Mouse (Mus musculus) hindbrain, embryonic 14.5 days (tissue): ENCODE results near the gene Ern1. TPM values are rescaled to one million over a fixed set of nuclear protein-coding genes. Genes with fewer than 3 reads are reported as not detected.

ENCODE experiments used
- ATAC-seq: fragments of 200-750 bp; cut with Nextera tagmentation; 2 replicates; pipeline ENCODE4 v1.8.0; 2017; ENCODE audit warnings: moderate number of reproducible peaks, mild to moderate bottlenecking, moderate TSS enrichment, moderate library complexity; ENCODE audit not compliant: low FRiP score
- DNase-seq: peaks from one replicate; pipeline ENCODE4 v3.0.0-alpha.2; 2015; ENCODE audit warnings: low spot score
- H3K27ac ChIP-seq: fragments of 300-500 bp; sonication (generic); 2 replicates; pipeline ENCODE4 v1.5.1; 2014; ENCODE audit warnings: mild to moderate bottlenecking, moderate library complexity
- H3K27me3 ChIP-seq: fragments of 300-500 bp; sonication (generic); 2 replicates; pipeline ENCODE4 v1.6.1; 2014; ENCODE audit warnings: mild to moderate bottlenecking, low read length, mixed read lengths; ENCODE audit not compliant: control insufficient read depth, insufficient read depth
- H3K36me3 ChIP-seq: fragments of 300-500 bp; sonication (generic); replicated peaks from 2 replicates; pipeline ENCODE4 v1.6.1; 2014; ENCODE audit not compliant: control insufficient read depth, insufficient read depth
- H3K4me1 ChIP-seq: fragments of 300-500 bp; sonication (generic); replicated peaks from 2 replicates; pipeline ENCODE4 v1.6.1; 2014; ENCODE audit warnings: antibody characterized with exemption, low read length, mixed read lengths; ENCODE audit not compliant: control insufficient read depth, insufficient read depth
- H3K4me2 ChIP-seq: fragments of 300-500 bp; sonication (generic); replicated peaks from 2 replicates; pipeline ENCODE4 v1.6.1; 2014; ENCODE audit warnings: mild to moderate bottlenecking, moderate library complexity
- H3K4me3 ChIP-seq: fragments of 300-500 bp; sonication (generic); replicated peaks from 2 replicates; pipeline ENCODE4 v1.5.1; 2014; ENCODE audit warnings: mild to moderate bottlenecking, low read length
- H3K9ac ChIP-seq: fragments of 300-500 bp; sonication (generic); 2 replicates; pipeline ENCODE4 v1.6.1; 2014
- H3K9me3 ChIP-seq: fragments of 300-500 bp; sonication (generic); 2 replicates; pipeline ENCODE4 v1.6.1; 2016; ENCODE audit warnings: low read length; ENCODE audit not compliant: control insufficient read depth
- WGBS: fragments of 180-500 bp; shearing (Covaris S2); extraction: QIAGEN DNeasy Blood & Tissue Kit; methylation state at CpG from one replicate; pipeline ENCODE4 v1.1.7; 2014; 5-methylcytosine and 5-hydroxymethylcytosine counted together
- polyA plus RNA-seq: library from polyadenylated mRNA; unstranded; fragments of >200 nt; fragmentation: Nextera tagmentation; extraction: Ambion mirVana; gene quantifications from 2 replicates; pipeline ENCODE4 v1.2.1, GENCODE M21; 2014

Ern1 gene
- polyA plus RNA-seq, 1 experiment from 2014 or later: 7.2 TPM

DNA sequence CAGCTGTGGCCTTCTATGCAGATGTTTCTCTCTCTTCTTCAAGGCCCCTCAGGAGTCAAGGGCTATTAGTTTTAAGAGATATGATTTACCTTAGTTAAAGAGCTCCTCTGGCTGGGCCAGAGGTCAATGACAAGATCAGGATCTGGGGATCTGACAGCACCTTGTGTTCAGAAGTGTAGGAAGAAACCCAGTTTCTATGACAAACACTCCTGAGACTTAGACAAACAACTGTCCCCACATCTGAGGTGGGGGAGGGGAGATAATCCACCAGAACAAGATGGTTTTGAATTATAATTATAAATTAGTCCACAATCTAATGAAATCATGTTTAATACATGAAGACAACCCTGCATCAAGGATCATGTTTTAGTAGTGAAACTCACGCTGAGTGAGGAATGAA, 8.9 kb downstream of the Ern1 start:
- Histone ChIP-seq H3K27ac (no peak overlapping the region), H3K4me3 (no peak overlapping the region), H3K9me3 (no peaks in the 10 kb centered on the region), H3K4me1 (0 out of 2 replicates have a peak, but pooled peaks cover 3% of the 10 kb centered on the region), H3K9ac (no peak overlapping the region), H3K27me3 (no peaks in the 10 kb centered on the region), H3K4me2 (no peak overlapping the region), H3K36me3 (no peaks in the 10 kb centered on the region)
- 22% methylated on average over 1 of the region's 1 CpGs for WGBS
- ATAC-seq (no peak), DNase-seq (no peak)

DNA sequence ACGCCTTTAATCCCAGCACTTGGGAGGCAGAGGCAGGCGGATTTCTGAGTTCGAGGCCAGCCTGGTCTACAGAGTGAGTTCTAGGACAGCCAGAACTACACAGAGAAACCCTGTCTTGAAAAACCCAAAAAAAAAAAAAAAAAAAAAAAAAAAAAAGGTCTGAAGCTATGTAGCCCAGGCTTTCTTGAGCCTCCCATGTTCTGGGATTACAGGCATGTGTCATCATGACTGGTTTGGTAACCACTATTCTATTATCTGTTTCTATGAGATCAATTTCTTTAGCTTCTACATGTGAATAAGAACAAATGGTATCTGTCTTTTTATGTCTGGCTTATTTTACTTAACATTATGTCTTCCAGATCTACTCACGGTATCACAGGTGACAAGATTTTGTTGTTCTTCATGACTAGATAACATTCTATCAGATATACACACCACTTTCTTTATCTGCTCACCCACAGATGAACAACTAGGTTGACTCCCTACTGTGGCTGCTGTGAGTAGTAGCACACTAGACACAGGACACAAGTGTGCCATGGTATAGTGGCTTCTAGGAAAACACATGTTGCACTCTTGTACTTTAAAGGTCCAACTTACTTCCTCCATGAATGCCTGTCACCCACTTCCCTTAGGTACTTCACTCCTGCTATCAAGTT, 10.0 kb downstream of the Ern1 start:
- H3K4me3 ChIP-seq: no peak overlapping the region
- H3K36me3 ChIP-seq: no peaks in the 10 kb centered on the region
- H3K27ac ChIP-seq: no peak overlapping the region
- H3K9ac ChIP-seq: no peak overlapping the region
- DNase-seq (no peak), ATAC-seq (no peak)
- no peaks in the 10 kb centered on the region for H3K27me3 ChIP-seq
- H3K9me3 ChIP-seq: no peaks in the 10 kb centered on the region
- 0 out of 2 replicates have a peak, but pooled peaks cover 3% of the 10 kb centered on the region for H3K4me1 ChIP-seq
- no peak overlapping the region for H3K4me2 ChIP-seq
- WGBS: 97% methylated on average over 3 of the region's 4 CpGs

DNA sequence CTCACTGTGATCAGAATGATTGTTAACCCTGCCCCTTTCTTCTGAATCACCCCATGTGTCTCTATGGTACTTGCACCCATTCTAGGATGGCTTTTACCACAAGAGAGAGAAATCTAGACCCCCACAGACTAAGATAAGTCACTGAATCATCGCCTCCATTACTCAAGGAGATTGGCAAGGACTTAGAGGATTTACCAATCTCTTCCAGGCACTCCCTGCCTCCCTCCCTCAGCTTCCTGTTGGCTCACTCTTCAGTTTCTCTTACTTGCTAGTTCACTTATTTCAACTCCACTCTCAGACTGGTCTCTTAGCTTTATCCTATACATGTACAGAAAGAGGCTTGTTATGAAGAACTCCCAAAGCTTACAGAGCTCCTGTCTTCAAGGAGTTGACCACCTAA, 12.3 kb downstream of the Ern1 start:
- 95% methylated on average over 1 of the region's 1 CpGs for WGBS

DNA sequence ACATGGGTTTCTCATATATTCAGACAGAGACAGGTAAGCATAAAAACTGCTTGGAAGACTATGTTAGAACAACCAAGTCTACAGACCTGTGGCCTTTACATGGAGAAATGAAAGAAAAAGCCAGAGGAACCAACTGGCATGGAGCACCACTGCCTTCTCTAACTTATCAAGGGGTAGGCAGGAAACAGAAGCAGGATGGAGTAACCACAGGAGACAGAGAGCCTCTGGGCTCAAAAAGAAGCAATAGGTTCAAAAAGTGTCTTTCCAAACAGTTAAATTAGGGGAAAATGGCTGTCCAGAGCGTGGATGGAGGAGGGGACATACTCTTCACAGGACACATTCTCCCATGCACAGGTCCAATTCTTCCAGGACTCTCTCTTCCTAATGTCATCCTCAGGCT, 16.0 kb downstream of the Ern1 start:
- 95% methylated on average over 1 of the region's 1 CpGs for WGBS
- DNase-seq: no peak
- Histone ChIP-seq H3K4me2 (no peak overlapping the region), H3K27ac (no peak overlapping the region), H3K9ac (no peak overlapping the region), H3K9me3 (no peaks in the 10 kb centered on the region), H3K4me1 (no peaks in the 10 kb centered on the region), H3K27me3 (no peaks in the 10 kb centered on the region), H3K4me3 (no peak overlapping the region), H3K36me3 (no peaks in the 10 kb centered on the region)
- ATAC-seq: no peak

More for the DNA sequence above, 12.3 kb downstream of the Ern1 start:
- Histone ChIP-seq H3K27me3 (no peaks in the 10 kb centered on the region), H3K4me3 (no peak overlapping the region), H3K4me1 (0 out of 2 replicates have a peak, but pooled peaks cover 3% of the 10 kb centered on the region), H3K4me2 (no peak overlapping the region), H3K36me3 (no peaks in the 10 kb centered on the region), H3K9ac (no peak overlapping the region), H3K27ac (no peak overlapping the region), H3K9me3 (no peaks in the 10 kb centered on the region)
- DNase-seq (no peak), ATAC-seq (no peak)

DNA sequence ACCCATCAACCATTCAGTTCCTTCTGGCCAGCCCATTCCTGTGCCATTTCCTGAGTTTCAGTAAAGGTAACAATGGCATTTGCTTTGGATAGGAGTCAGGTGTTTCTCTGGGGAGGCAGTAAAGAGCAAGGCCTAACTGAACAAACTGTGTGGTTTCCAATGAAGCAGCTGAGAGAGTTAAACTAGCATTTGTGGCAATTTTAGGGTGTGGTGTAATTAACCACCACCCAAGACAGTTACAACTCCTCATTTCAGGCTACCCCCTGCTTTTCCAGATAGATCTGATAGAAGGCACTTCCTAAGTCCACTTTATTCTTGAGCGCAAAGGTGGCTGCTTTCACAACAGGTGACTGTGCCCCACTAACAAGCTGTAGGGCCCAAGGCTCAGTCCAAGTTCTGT, 19.1 kb downstream of the Ern1 start:
- no peaks in the 10 kb centered on the region for H3K27me3 ChIP-seq
- WGBS: 97% methylated on average over 1 of the region's 1 CpGs
- ATAC-seq: no peak
- H3K4me1 ChIP-seq: no peaks in the 10 kb centered on the region
- H3K4me2 ChIP-seq: no peak overlapping the region
- no peaks in the 10 kb centered on the region for H3K9me3 ChIP-seq
- DNase-seq: no peak
- no peak overlapping the region for H3K9ac ChIP-seq
- no peak overlapping the region for H3K4me3 ChIP-seq
- no peak overlapping the region for H3K27ac ChIP-seq
- H3K36me3 ChIP-seq: no peaks in the 10 kb centered on the region

DNA sequence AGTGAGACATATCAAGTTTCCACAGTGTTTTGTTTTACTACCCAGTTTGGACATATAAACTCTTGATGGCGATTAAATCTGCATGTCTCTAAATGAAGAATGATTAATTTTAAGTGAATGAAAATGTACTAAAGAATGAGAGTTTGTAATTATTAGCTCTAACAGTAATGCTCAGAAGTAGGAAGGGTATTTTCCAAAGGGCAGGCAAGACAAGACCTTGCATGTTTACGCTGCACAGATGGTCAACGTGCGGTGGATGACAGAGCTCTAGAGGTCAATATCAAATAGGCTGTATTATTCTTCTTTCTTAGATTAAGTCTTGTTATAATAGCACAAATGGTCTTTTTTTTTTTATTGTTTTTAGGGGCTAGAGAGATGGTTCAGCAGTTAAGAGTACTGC, 21.7 kb downstream of the Ern1 start:
- Histone ChIP-seq H3K9ac (no peak overlapping the region), H3K4me3 (no peak overlapping the region), H3K9me3 (no peaks in the 10 kb centered on the region), H3K27me3 (no peaks in the 10 kb centered on the region), H3K27ac (no peak overlapping the region), H3K4me2 (no peak overlapping the region), H3K4me1 (no peaks in the 10 kb centered on the region), H3K36me3 (no peaks in the 10 kb centered on the region)
- ATAC-seq (no peak), DNase-seq (no peak)
- WGBS: 91% methylated on average over 4 of the region's 4 CpGs

DNA sequence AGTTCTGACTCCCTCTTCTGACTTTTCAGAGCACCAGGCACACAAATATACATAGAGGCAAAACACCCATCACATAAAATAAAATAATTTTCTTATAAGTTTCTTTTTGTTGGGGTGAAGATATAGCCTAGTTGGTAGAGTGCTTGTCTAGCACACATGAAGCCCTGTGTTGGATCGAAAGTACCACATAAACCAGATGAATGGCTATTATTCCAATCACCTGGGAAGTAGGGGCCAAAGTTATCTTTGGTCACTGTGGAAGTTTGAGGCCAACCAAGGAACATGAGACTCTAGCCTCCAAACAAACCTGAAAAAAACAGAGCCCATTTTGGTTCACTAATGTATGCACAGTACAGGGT, 22.1 kb downstream of the Ern1 start:
- H3K27me3 ChIP-seq: no peaks in the 10 kb centered on the region
- ATAC-seq (no peak), DNase-seq (no peak)
- no peak overlapping the region for H3K9ac ChIP-seq
- H3K36me3 ChIP-seq: no peaks in the 10 kb centered on the region
- no peaks in the 10 kb centered on the region for H3K4me1 ChIP-seq
- 92% methylated on average over 1 of the region's 1 CpGs for WGBS
- no peak overlapping the region for H3K27ac ChIP-seq
- no peak overlapping the region for H3K4me2 ChIP-seq
- no peaks in the 10 kb centered on the region for H3K9me3 ChIP-seq
- H3K4me3 ChIP-seq: no peak overlapping the region

DNA sequence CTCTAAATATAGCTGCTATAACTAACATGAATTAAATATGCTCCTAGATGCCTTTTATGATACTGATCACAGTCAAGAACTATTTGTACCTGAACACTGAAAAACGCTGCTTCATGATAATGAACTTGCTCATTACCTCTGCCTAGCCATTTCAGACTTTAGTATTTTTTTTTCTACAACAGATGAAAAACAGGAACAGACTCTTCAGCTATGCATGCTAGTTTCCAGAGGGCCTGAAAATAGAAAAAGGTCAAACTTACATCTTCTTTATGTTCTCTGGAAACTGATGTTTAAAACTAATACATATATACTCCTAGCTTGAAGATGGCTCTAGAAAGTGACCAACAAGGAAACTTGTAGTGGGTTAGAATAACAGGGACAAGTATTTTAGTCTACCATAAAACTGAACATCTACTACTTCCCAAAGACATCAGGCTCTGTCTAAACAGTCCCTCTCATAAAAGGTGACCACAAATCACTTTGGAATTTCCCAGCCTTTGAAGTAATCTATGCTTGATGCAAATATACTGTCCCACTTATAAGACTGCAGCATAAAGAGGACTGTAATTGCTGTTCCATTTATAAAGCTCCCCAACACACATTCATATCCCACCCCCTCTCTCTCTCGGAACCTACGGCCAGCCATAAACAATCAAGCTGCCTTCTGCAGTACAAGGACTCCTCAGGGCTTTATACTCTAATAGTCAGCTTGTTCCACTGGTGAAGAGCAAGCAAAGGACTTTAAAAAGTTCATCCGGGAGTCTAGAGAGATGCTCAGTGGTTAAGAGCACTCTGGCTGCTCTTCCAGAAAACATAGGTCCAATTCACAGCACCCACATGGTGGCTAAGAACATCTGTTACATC, 22.7 kb downstream of the Ern1 start:
- no peaks in the 10 kb centered on the region for H3K27me3 ChIP-seq
- H3K9ac ChIP-seq: no peak overlapping the region
- no peaks in the 10 kb centered on the region for H3K36me3 ChIP-seq
- no peak overlapping the region for H3K4me2 ChIP-seq
- 84% methylated on average over 4 of the region's 4 CpGs for WGBS
- H3K4me1 ChIP-seq: no peaks in the 10 kb centered on the region
- no peaks in the 10 kb centered on the region for H3K9me3 ChIP-seq
- DNase-seq (no peak), ATAC-seq (no peak)
- H3K4me3 ChIP-seq: no peak overlapping the region
- no peak overlapping the region for H3K27ac ChIP-seq

DNA sequence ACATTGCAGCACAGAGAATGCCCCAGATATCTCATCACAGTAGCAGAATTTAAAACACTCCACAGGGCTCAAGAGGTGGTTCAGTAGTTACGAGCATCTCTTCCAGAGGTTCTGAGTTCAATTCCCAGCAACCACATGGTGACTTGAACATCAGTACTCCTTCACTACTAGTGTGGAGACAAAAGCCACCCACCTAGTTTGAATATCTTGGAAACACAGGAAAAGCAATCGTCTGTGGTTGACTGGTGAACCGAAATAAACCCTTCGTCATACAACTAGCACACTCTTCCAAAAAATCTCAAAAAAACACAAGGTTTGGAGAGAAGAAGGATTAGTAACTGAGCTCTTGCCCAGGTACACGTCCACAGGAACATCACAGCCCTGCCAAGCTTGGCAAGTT, 23.8 kb downstream of the Ern1 start:
- no peaks in the 10 kb centered on the region for H3K9me3 ChIP-seq
- no peak overlapping the region for H3K9ac ChIP-seq
- no peaks in the 10 kb centered on the region for H3K36me3 ChIP-seq
- H3K27ac ChIP-seq: no peak overlapping the region
- WGBS: 76% methylated on average over 5 of the region's 5 CpGs
- DNase-seq (no peak), ATAC-seq (no peak)
- H3K27me3 ChIP-seq: no peaks in the 10 kb centered on the region
- no peak overlapping the region for H3K4me3 ChIP-seq
- no peaks in the 10 kb centered on the region for H3K4me1 ChIP-seq
- H3K4me2 ChIP-seq: no peak overlapping the region
